Mouse (Mus musculus) lung, embryonic 16.5 days (tissue): Measurements from ENCODE around the gene Ctcf. TPM values are rescaled to one million over a fixed set of nuclear protein-coding genes. Genes with fewer than 3 reads are reported as not detected.

Experiments used
- ATAC-seq: fragments of 200-750 bp; cut with Nextera tagmentation; 2 replicates; pipeline ENCODE4 v1.8.0; 2017; ENCODE audit warnings: low read depth, mild to moderate bottlenecking, moderate library complexity
- H3K27ac ChIP-seq: fragments of 300-500 bp; sonication (generic); 2 replicates; pipeline ENCODE4 v1.5.1; 2014; ENCODE audit warnings: mild to moderate bottlenecking, control low read depth, low read length
- H3K27me3 ChIP-seq: fragments of 300-500 bp; sonication (generic); 2 replicates; pipeline ENCODE4 v1.6.1; 2014; ENCODE audit warnings: low read depth, low read length, mixed read lengths; ENCODE audit not compliant: control insufficient read depth, insufficient read depth
- H3K36me3 ChIP-seq: fragments of 300-500 bp; sonication (generic); 2 replicates; pipeline ENCODE4 v1.6.1; 2014; ENCODE audit warnings: low read length; ENCODE audit not compliant: control insufficient read depth, insufficient read depth
- H3K4me1 ChIP-seq: fragments of 300-500 bp; sonication (generic); replicated peaks from 2 replicates; pipeline ENCODE4 v1.6.1; 2014; ENCODE audit warnings: low read length, mixed read lengths; ENCODE audit not compliant: control insufficient read depth, insufficient read depth
- H3K4me2 ChIP-seq: fragments of 300-500 bp; sonication (generic); 2 replicates; pipeline ENCODE4 v1.6.1; 2014; ENCODE audit warnings: low read depth, low read length, control low read depth
- H3K4me3 ChIP-seq: fragments of 300-500 bp; sonication (generic); 2 replicates; pipeline ENCODE4 v1.5.1; 2014; ENCODE audit warnings: mild to moderate bottlenecking, low read length, control low read depth
- H3K9ac ChIP-seq: fragments of 300-500 bp; sonication (generic); 2 replicates; pipeline ENCODE4 v1.6.1; 2014; ENCODE audit warnings: low read length, control low read depth
- H3K9me3 ChIP-seq: fragments of 300-500 bp; sonication (generic); 2 replicates; pipeline ENCODE4 v1.6.1; 2016; ENCODE audit warnings: low read length; ENCODE audit not compliant: control insufficient read depth
- WGBS: fragments of 180-500 bp; shearing (Covaris S2); extraction: QIAGEN DNeasy Blood & Tissue Kit; methylation state at CpG from one replicate; pipeline ENCODE4 v1.1.7; 2014; 5-methylcytosine and 5-hydroxymethylcytosine counted together
- microRNA counts: library from miRNA; unstranded; fragments of <30 nt; microRNA quantifications from one replicate; lab custom pipeline; 2016
- microRNA-seq: library from miRNA; unstranded; fragments of <30 nt; microRNA quantifications from one replicate; pipeline ENCODE4, GENCODE M21; 2016
- polyA plus RNA-seq: library from polyadenylated mRNA; unstranded; fragments of >200 nt; fragmentation: Nextera tagmentation; extraction: Ambion mirVana; gene quantifications from 2 replicates; pipeline ENCODE4 v1.2.1, GENCODE M21; 2015

Ctcf gene
- polyA plus RNA-seq, 1 experiment from 2014 or later = 116 TPM

DNA sequence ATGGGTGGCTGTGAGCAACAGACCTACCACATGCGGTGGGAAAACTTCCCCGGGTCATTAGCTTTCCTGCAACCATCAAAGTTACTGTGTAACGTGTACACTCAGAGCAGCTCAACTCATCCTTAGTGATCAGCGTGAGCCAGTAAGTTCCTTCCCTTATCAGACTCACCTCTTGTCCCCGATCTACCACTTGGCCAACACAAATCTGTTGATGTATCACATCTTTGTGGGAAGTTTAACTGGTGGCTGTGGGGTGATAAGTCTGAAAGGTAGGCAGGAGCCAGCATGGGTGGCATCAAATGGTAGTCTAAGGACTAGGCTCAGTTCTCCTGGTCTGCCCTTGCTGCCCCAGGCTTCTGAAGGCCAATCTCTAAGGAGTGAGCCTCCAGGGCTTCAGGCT lies 95.8 kb downstream of the Ctcf start:
- Histone ChIP-seq H3K27ac (no peak overlapping the region), H3K9me3 (no peaks in the 10 kb centered on the region), H3K9ac (no peak overlapping the region), H3K4me2 (no peak overlapping the region), H3K36me3 (no peaks in the 10 kb centered on the region), H3K4me3 (no peak overlapping the region), H3K4me1 (no peaks in the 10 kb centered on the region), H3K27me3 (no peaks in the 10 kb centered on the region)
- 85% methylated on average over 5 of the region's 5 CpGs for WGBS
- ATAC-seq = no peak

MicroRNAs encoded within 50 kb of the gene (microRNA counts, 519-probe panel; counts per million panel counts)
- microRNA mmu-miR-1966 (lab: Ali Mortazavi, UCI) = 2,732 counts per million, percentile 49 among the panel's probes with 10 or more counts

Small RNA genes within 50 kb of the gene (microRNA-seq; reads per million reads assigned to microRNA genes)
- 1.4 reads per million for gene Mir1966

Other genes starting within 250 kb of the Ctcf start
- gene Kctd19, start 223.1 kb upstream of the Ctcf start, polyA plus RNA-seq = 0.13 and 0.36 TPM in 2 replicates
- gene Lrrc36, start 223.0 kb upstream of the Ctcf start, polyA plus RNA-seq = 1.5 and 1.6 TPM in 2 replicates
- 83.3 and 110 TPM in 2 replicates for gene Tppp3, start 165.0 kb upstream of the Ctcf start, polyA plus RNA-seq
- 48.3 and 48.4 TPM in 2 replicates for gene Zdhhc1, start 139.7 kb upstream of the Ctcf start, polyA plus RNA-seq
- gene Hsd11b2, start 117.8 kb upstream of the Ctcf start, polyA plus RNA-seq = 1.6 and 2.2 TPM in 2 replicates
- 87.3 and 93.0 TPM in 2 replicates for gene Atp6v0d1, start 70.5 kb upstream of the Ctcf start, polyA plus RNA-seq
- 33.1 and 36.8 TPM in 2 replicates for gene Ripor1, start 31.3 kb upstream of the Ctcf start, polyA plus RNA-seq
- 0.60 TPM in 1 of 2 replicates, not detected in the other for gene Agrp, start 825 bp downstream of the Ctcf start, polyA plus RNA-seq
- 0.58 and 0.79 TPM in 2 replicates for gene Carmil2, start 49.7 kb downstream of the Ctcf start, polyA plus RNA-seq
- 69.1 and 71.3 TPM in 2 replicates for gene Acd, start 64.5 kb downstream of the Ctcf start, polyA plus RNA-seq
- 15.2 and 17.6 TPM in 2 replicates for gene Pard6a, start 64.6 kb downstream of the Ctcf start, polyA plus RNA-seq
- gene 4933405L10Rik, start 71.1 kb downstream of the Ctcf start, polyA plus RNA-seq = 0.19 TPM in 1 of 2 replicates, not detected in the other
- gene Enkd1, start 71.6 kb downstream of the Ctcf start, polyA plus RNA-seq = 23.0 and 27.0 TPM in 2 replicates
- gene Gfod2, start 122.1 kb downstream of the Ctcf start, polyA plus RNA-seq = 22.4 and 25.3 TPM in 2 replicates
- gene Ranbp10, start 190.8 kb downstream of the Ctcf start, polyA plus RNA-seq = 10.0 and 13.0 TPM in 2 replicates
- gene Tsnaxip1, start 191.2 kb downstream of the Ctcf start, polyA plus RNA-seq = 4.0 and 4.6 TPM in 2 replicates
- 41.2 and 42.7 TPM in 2 replicates for gene Cenpt, start 216.7 kb downstream of the Ctcf start, polyA plus RNA-seq
- gene Thap11, start 218.6 kb downstream of the Ctcf start, polyA plus RNA-seq = 55.2 and 56.0 TPM in 2 replicates
- 179 and 215 TPM in 2 replicates for gene Nutf2, start 224.0 kb downstream of the Ctcf start, polyA plus RNA-seq
- gene Edc4, start 244.3 kb downstream of the Ctcf start, polyA plus RNA-seq = 50.2 and 51.8 TPM in 2 replicates